Mouse (Mus musculus): ENCODE measurements around the gene Dctn2. TPM values are rescaled to one million over a fixed set of nuclear protein-coding genes. Genes with fewer than 3 reads are reported as not detected.

The Dctn2 gene
- 175 and 197 TPM in 2 replicates for total RNA-seq (2014; rRNA removed; ENCODE audit: low replicate concordance)
- 149 and 154 TPM in 2 replicates for polyA plus RNA-seq (2015; fragmentation: Nextera tagmentation; extraction: Ambion mirVana)

GRCm38 (mm10) chr10:127266112-127267091, at the start of gene Dctn2:
Gene Dctn2, plus strand, starts transcription at chr10:127266368.
- H3K36me3 ChIP-seq (replicated peaks; ENCODE audit: control insufficient read depth, insufficient read depth, low read length) = peaks cover 23% of the 10 kb centered on the region
- WGBS = under 1% methylated on average over 69 of the region's 70 CpGs
- ATAC-seq (ENCODE audit: insufficient read depth, low read depth) (peak; percentile 98), DNase-seq (ENCODE audit: low spot score) (peak; percentile 99)
- peak within 1 kb of the TSS; percentile 89 for H3K4me3 ChIP-seq (ENCODE audit: low read depth, low read length)
- H3K27me3 ChIP-seq (ENCODE audit: control insufficient read depth, insufficient read depth, low read length) = peaks cover 28% of the 10 kb centered on the region
- TF ChIP-seq CTCF (IDR thresholded peaks at IDR 0.05; ENCODE audit: low read depth) = no peak
- TF ChIP-seq EP300 (IDR thresholded peaks at IDR 0.05; ENCODE audit: low read depth) = peak; percentile 80
- H3K4me1 ChIP-seq (ENCODE audit: control insufficient read depth, insufficient read depth) = peaks cover 17% of the 10 kb centered on the region
- peak within 1 kb of the TSS; percentile 90 for H3K4me2 ChIP-seq (ENCODE audit: low read depth, low read length)
- no peaks in the 10 kb centered on the region for H3K9me3 ChIP-seq (replicated peaks; ENCODE audit: control insufficient read depth, low read length)
- peak within 1 kb of the TSS; percentile 90 for H3K27ac ChIP-seq (ENCODE audit: low read depth)
- peak within 1 kb of the TSS; percentile 96 for H3K9ac ChIP-seq (replicated peaks; ENCODE audit: low read depth, low read length)

DNA sequence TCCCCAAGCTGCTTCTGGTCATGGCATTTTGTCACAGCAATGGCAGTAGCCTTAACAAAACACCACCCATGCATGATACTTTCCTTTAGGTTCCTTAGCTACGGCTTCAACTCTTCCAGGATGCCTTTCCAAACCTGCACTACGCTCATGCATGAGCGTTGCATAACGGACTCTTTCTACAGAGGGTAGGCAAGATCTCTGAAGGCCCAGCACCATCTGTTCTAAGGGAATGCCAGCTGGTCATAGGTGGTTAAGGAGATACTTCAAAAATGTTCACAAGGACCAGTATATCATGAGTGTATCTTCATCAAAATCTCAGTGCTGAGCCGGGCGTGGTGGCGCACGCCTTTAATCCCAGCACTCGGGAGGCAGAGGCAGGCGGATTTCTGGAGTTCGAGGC, 49.7 kb upstream of the Dctn2 start:
- no peak overlapping the region for H3K27ac ChIP-seq (ENCODE audit: low read depth)
- no peak overlapping the region for H3K4me2 ChIP-seq (ENCODE audit: low read depth, low read length)
- no peaks in the 10 kb centered on the region for H3K36me3 ChIP-seq (replicated peaks; ENCODE audit: control insufficient read depth, insufficient read depth, low read length)
- no peaks in the 10 kb centered on the region for H3K27me3 ChIP-seq (ENCODE audit: control insufficient read depth, insufficient read depth, low read length)
- WGBS = 93% methylated on average over 11 of the region's 11 CpGs
- H3K9me3 ChIP-seq (replicated peaks; ENCODE audit: control insufficient read depth, low read length) = 0 out of 2 replicates have a peak, but pooled peaks cover 4% of the 10 kb centered on the region
- TF ChIP-seq CTCF (IDR thresholded peaks at IDR 0.05; ENCODE audit: low read depth) (no peak), EP300 (IDR thresholded peaks at IDR 0.05; ENCODE audit: low read depth) (no peak)
- H3K4me3 ChIP-seq (ENCODE audit: low read depth, low read length) = no peak overlapping the region
- no peaks in the 10 kb centered on the region for H3K4me1 ChIP-seq (ENCODE audit: control insufficient read depth, insufficient read depth)
- no peak for DNase-seq (ENCODE audit: low spot score)
- no peak overlapping the region for H3K9ac ChIP-seq (replicated peaks; ENCODE audit: low read depth, low read length)
- no peak for ATAC-seq (ENCODE audit: insufficient read depth, low read depth)

DNA sequence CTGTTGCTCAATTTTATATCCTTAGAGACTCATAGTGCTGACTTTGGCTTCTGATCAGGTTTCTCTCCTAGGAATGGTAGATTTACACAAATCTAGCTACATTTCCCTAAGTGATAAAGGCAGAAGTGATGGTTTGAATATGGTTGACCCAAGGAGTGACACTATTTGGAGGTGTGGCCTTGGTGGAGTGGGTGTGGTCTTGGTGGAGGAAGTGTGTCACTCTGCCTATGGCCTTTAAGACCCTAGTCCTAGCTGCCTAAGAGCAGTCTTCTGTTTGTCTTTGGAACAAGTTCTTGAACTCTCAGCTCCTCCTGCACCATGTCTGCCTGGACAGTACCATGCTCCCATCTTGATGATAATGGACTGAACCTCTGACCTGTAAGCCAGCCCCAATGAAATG, 49.0 kb upstream of the Dctn2 start:
- no peak overlapping the region for H3K4me3 ChIP-seq (ENCODE audit: low read depth, low read length)
- TF ChIP-seq CTCF (IDR thresholded peaks at IDR 0.05; ENCODE audit: low read depth) = no peak
- no peak for TF ChIP-seq EP300 (IDR thresholded peaks at IDR 0.05; ENCODE audit: low read depth)
- no peaks in the 10 kb centered on the region for H3K4me1 ChIP-seq (ENCODE audit: control insufficient read depth, insufficient read depth)
- no peak overlapping the region for H3K4me2 ChIP-seq (ENCODE audit: low read depth, low read length)
- no peaks in the 10 kb centered on the region for H3K27me3 ChIP-seq (ENCODE audit: control insufficient read depth, insufficient read depth, low read length)
- H3K9ac ChIP-seq (replicated peaks; ENCODE audit: low read depth, low read length) = no peak overlapping the region
- ATAC-seq (ENCODE audit: insufficient read depth, low read depth) = no peak
- DNase-seq (ENCODE audit: low spot score) = no peak
- H3K9me3 ChIP-seq (replicated peaks; ENCODE audit: control insufficient read depth, low read length) = 0 out of 2 replicates have a peak, but pooled peaks cover 4% of the 10 kb centered on the region
- H3K36me3 ChIP-seq (replicated peaks; ENCODE audit: control insufficient read depth, insufficient read depth, low read length) = no peaks in the 10 kb centered on the region
- no peak overlapping the region for H3K27ac ChIP-seq (ENCODE audit: low read depth)

DNA sequence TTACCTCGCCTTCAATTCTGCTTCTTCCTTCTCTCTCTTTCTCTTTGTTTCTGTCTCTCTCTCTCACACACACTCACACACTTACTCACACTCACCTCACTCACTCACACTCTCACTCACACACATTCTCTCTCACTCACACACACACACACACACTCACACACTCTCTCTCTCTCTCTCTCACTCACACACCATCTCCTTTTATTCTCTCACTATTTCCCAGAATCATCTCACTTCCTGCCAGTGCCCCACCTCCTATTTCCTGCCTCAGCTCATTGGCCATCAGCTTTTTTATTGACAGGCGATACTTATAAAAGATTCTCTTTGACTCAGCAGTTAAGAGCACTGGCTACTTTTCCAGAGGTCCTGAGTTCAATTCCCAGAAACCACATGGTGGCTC, 47.8 kb upstream of the Dctn2 start:
- TF ChIP-seq EP300 (IDR thresholded peaks at IDR 0.05; ENCODE audit: low read depth) (no peak), CTCF (IDR thresholded peaks at IDR 0.05; ENCODE audit: low read depth) (no peak)
- Histone ChIP-seq H3K9ac (replicated peaks; ENCODE audit: low read depth, low read length) (no peak overlapping the region), H3K4me2 (ENCODE audit: low read depth, low read length) (no peak overlapping the region), H3K27ac (ENCODE audit: low read depth) (no peak overlapping the region), H3K36me3 (replicated peaks; ENCODE audit: control insufficient read depth, insufficient read depth, low read length) (no peaks in the 10 kb centered on the region), H3K9me3 (replicated peaks; ENCODE audit: control insufficient read depth, low read length) (0 out of 2 replicates have a peak, but pooled peaks cover 4% of the 10 kb centered on the region), H3K4me3 (ENCODE audit: low read depth, low read length) (no peak overlapping the region), H3K4me1 (ENCODE audit: control insufficient read depth, insufficient read depth) (no peaks in the 10 kb centered on the region), H3K27me3 (ENCODE audit: control insufficient read depth, insufficient read depth, low read length) (no peaks in the 10 kb centered on the region)
- DNase-seq (ENCODE audit: low spot score) (no peak), ATAC-seq (ENCODE audit: insufficient read depth, low read depth) (no peak)
- WGBS = 82% methylated on average over 2 of the region's 2 CpGs

DNA sequence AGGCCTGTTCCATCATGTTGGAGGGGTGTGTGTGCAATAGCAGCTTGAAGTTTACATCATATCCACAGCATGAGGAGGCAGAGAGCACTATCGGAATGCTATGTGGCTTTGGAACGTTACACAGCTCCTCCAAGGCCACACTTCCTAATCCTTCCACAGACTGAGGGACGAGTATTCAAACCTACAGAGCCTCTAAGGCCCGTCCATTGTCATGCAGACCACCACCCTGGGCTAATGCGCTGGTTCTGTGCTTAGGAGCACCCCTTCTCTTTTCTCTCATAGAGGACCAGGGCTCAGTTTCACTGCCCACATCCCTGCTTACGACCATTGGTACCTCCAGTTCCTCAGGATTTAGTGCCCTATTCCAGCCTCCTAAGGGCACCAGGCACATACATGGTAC, 41.0 kb upstream of the Dctn2 start:
- no peak for ATAC-seq (ENCODE audit: insufficient read depth, low read depth)
- H3K4me3 ChIP-seq (ENCODE audit: low read depth, low read length) = no peak overlapping the region
- H3K36me3 ChIP-seq (replicated peaks; ENCODE audit: control insufficient read depth, insufficient read depth, low read length) = no peaks in the 10 kb centered on the region
- H3K27ac ChIP-seq (ENCODE audit: low read depth) = no peak overlapping the region
- peaks cover 22% of the 10 kb centered on the region for H3K27me3 ChIP-seq (ENCODE audit: control insufficient read depth, insufficient read depth, low read length)
- WGBS = 47% methylated on average over 6 of the region's 6 CpGs
- H3K4me2 ChIP-seq (ENCODE audit: low read depth, low read length) = no peak overlapping the region
- TF ChIP-seq EP300 (IDR thresholded peaks at IDR 0.05; ENCODE audit: low read depth) (no peak), CTCF (IDR thresholded peaks at IDR 0.05; ENCODE audit: low read depth) (no peak)
- DNase-seq (ENCODE audit: low spot score) = no peak
- no peaks in the 10 kb centered on the region for H3K4me1 ChIP-seq (ENCODE audit: control insufficient read depth, insufficient read depth)
- no peak overlapping the region for H3K9ac ChIP-seq (replicated peaks; ENCODE audit: low read depth, low read length)
- H3K9me3 ChIP-seq (replicated peaks; ENCODE audit: control insufficient read depth, low read length) = 0 out of 2 replicates have a peak, but pooled peaks cover 4% of the 10 kb centered on the region

Data from heart, postnatal 0 days (tissue).